Mouse (Mus musculus) T-cell, adult 2 months (primary cell): ENCODE data around the gene Lhfpl2.

Experiments used
- DNase-seq: peaks from one replicate; pipeline ENCODE4 v3.0.0; 2022; ENCODE audit warnings: low spot score

Lhfpl2 gene

DNA sequence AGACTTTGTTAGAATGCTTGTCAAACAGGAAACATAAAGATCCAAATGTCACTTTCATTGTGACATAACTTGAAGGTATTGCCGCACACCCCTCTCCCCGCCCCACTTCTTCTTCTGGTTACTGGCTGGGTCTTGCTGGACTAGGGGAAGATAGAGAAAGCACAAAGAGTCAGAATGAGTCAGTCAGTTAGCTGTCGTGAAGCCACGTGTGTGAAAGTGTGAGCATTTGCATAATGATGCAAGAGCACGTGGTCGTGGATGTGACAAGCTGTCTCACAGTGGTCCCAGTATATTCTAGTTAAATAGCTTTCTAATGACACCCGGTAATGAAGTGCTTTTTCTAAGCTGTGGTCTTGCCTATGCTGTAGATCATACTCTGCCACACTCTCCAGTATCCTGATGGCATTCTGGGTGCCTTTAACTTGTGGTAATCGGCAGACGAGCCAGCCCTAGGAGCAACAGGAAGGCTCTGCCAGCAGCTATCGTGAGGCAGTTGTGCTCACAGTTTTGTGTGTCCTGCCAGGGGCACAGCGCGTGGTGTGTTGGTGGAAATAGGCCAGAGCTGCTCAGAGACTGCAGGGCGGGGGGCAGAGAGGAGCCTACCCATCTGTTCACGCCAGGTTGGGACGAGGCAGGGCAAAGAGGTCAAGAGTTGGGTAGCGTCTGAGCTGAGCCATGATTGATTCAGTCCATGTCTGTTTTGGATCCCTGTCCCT lies 40.9 kb downstream of the Lhfpl2 start:
- DNase-seq = no peak

DNA sequence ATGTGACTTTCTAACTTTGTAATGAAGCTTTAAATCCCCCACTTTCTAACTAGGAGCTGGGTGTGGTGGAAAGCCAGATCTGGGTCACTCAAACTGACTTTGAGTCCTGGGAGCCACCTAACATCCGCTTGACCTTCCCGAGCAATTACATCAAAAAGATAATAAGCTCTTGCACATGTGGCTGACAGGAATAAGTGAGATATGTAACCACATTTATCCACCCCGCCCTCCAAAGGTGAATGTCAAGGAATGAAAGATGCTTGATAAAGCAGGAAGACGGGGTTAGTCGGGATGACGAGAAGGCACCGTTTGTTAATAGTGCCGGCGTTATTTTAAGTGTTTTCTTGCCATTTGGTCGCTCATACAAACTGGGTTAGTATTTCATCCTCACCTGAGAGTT lies 41.5 kb downstream of the Lhfpl2 start:
- DNase-seq = no peak

DNA sequence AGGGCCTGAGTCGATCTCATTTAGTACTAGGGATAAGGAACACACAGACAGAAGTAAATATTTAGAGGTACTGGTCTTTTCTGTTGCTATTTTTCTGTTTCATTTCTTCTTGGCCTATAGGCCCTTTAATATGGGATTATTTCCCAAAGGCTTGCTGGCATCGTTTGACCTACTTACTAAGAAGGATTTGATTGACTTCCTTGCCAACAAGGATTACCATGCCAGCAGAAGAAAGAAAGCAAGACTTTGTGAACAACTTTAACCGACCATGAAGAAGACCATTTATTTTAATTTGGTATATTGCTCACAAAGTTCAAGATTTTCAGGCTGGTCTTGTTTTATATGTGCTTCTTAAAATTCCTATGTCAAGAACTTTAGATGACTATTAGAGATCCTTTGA lies 42.8 kb downstream of the Lhfpl2 start:
- no peak for DNase-seq

GRCm38 (mm10) chr13:94101020-94101571 lies 43.5 kb downstream of the Lhfpl2 start:
- no peak for DNase-seq

DNA sequence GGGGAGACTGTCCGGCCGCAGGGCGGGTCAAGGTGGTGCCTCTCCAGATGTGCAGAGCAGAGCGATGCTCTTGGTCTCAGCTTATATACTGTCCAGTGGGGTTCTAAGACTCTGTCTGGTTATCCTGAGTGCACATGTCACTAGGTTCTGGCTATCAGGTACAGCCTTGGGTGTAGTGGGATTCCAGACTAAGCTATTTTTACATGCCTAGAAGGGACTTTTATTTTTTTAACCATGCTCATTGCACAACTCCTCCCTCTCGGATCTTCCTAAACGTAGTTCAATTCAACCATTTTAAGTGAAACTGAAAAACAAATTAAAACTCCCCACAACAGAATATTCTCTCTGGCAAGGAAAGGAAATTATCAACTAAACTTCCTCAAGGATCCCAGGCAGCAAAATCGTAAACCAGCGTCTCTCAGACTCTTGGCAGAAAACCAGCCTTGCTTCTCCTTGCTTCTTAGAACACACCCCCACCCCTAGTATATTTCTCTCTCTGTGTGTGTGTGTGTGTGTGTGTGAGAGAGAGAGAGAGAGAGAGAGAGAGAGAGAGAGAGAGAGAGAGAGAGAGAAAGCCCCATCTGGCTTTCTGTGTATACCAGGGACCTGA lies 47.4 kb downstream of the Lhfpl2 start:
- no peak for DNase-seq

DNA sequence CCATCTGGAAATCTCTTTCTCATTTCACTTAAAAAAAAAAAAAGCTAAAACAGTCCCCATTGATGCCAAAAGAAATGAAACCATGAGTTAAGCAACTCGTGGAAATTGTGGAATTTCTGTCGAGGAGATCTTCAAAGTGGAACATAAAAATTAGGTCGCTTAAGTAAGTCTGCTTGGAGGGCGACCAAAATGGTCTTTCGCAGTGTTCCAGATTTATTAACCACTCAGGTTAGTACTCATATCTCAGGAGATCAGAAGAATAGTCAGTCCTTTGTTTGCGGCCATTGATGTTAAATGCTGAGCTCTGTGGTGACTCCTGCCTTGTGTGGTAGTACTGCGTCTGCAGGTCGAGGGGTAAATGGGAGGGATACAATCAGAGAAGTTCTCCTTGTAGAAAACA lies 48.8 kb downstream of the Lhfpl2 start:
- DNase-seq = no peak

DNA sequence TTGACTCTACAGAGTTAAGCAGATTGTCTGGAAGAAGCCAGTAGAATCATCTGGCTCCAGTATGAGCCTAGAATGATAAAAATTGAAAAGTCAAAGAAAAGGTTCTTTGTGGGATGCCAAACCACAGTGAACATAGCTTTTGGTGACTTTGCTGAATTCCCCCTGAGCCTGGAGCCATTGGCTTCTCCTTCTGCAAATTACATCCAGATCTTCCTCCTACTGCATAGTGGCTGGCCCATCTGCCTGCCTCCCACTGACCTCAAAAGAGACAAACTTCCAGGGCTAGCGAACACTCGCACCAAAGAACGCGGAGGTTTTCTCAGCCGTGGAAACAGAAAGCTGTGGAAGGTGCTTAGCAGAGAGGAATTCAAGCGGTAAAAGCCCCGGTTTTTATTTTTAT lies 49.4 kb downstream of the Lhfpl2 start:
- DNase-seq = no peak

DNA sequence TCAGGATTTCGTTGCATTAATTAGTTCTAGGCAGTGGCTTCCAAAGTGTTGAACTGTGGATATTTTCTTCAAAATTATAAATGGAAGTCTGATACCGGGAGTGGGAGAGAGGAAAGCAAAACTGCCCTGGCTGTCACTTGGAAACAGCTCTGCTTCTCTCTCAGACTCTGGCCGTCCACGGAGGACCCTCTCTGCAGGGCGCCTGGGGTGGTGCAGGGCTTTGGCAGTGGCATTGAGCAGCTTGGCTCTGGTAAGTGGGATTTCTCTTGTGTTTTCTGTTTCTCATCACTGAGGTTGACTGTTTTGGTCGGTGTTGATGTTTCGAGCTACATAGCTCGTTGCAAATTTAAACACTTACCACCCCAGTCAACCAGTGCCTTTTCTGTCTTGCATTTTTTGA lies 53.0 kb downstream of the Lhfpl2 start:
- no peak for DNase-seq

- DNase-seq = no peak
Measured at GRCm38 (mm10) chr13:94115476-94115875, 57.9 kb downstream of the Lhfpl2 start.

GRCm38 (mm10) chr13:94116705-94117410 lies 59.3 kb downstream of the Lhfpl2 start:
- no peak for DNase-seq

- no peak for DNase-seq
Measured at GRCm38 (mm10) chr13:94117522-94117921, 59.9 kb downstream of the Lhfpl2 start.

GRCm38 (mm10) chr13:94118091-94118490 lies 60.5 kb downstream of the Lhfpl2 start:
- DNase-seq = no peak

DNA sequence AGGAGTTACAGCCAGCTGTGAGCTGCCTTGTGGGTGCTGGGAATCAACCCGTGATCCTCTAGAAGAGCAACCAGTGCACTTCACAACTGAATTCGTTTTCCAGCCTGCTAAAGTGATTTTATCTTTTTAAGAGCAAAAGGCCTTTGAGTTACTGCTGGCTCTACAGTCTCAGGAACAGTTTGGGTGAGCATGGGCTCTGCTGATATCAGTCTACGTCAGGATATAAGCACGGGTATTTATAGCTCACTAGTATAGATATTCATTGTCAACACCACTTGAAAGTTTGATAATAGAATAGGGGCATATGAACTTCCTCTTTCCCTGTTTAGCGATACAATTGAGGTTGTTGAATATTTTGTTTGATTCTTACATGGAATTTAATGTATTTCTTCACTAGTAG lies 61.7 kb downstream of the Lhfpl2 start:
- no peak for DNase-seq

- no peak for DNase-seq
Measured at GRCm38 (mm10) chr13:94122703-94123592, 65.4 kb downstream of the Lhfpl2 start.

- DNase-seq = no peak
Measured at GRCm38 (mm10) chr13:94130394-94130793, 72.8 kb downstream of the Lhfpl2 start.

GRCm38 (mm10) chr13:94131135-94131534 lies 73.5 kb downstream of the Lhfpl2 start:
- DNase-seq = no peak

GRCm38 (mm10) chr13:94132187-94132995 lies 74.8 kb downstream of the Lhfpl2 start:
- DNase-seq = no peak

DNA sequence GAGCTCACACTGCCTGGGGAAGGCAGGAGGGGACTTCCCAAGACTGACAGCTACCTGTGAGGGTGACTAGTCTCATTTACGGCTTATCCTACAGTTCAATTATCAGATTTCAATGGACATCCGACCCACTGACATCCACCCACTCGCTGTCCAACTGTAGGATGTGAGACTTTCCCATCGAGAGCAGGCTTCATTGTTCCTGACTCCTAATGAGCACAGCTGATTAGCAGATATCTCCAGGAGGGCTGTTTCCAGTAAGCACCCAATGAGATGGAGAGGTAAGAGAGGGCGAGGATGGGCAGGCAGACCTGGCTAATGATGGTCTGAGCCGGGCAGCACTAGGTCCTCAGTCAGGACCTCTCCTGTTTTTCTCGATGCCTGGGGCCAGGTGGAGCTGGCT lies 77.0 kb downstream of the Lhfpl2 start:
- no peak for DNase-seq

GRCm38 (mm10) chr13:94135180-94135579 lies 77.6 kb downstream of the Lhfpl2 start:
- no peak for DNase-seq

GRCm38 (mm10) chr13:94139713-94140445 lies 82.3 kb downstream of the Lhfpl2 start:
- no peak for DNase-seq
